Mouse (Mus musculus) ES-E14 (cell line): ENCODE results near the gene Cdkl3. TPM values are rescaled to one million over a fixed set of nuclear protein-coding genes. Genes with fewer than 3 reads are reported as not detected.

ENCODE experiments used
- DNase-seq: peaks from one replicate; pipeline ENCODE4 v3.0.0-alpha.2; 2013; ENCODE audit warnings: low read depth, low spot score
- H3K27ac ChIP-seq: 2 replicates; pipeline ENCODE4 v1.5.1; 2012; ENCODE audit warnings: low read depth, mild to moderate bottlenecking, low read length, moderate library complexity, mixed read lengths; ENCODE audit not compliant: poor library complexity, insufficient read depth, severe bottlenecking
- H3K36me3 ChIP-seq: 2 replicates; pipeline ENCODE4 v1.6.1; 2012; ENCODE audit warnings: mild to moderate bottlenecking, low read length, moderate library complexity, mixed read lengths; ENCODE audit not compliant: control insufficient read depth, poor library complexity, insufficient read depth, severe bottlenecking
- H3K4me1 ChIP-seq, 2 experiments: fragments of 150-350 bp in 1 of 2; sonication (generic) in 1 of 2; 2 replicates each; pipeline ENCODE4 v1.6.1; 2012; ENCODE audit warnings: low read length in 2 of 2, mild to moderate bottlenecking in 1 of 2, mixed read lengths in 1 of 2; ENCODE audit not compliant: control insufficient read depth in 2 of 2, insufficient read depth in 2 of 2, poor library complexity in 1 of 2
- H3K4me3 ChIP-seq, 2 experiments: fragments of 150-350 bp in 1 of 2; sonication (generic) in 1 of 2; 2 replicates each; pipeline ENCODE4 v1.5.1; 2012; ENCODE audit warnings: low read length in 2 of 2, low read depth in 1 of 2, mild to moderate bottlenecking in 1 of 2, mixed read lengths in 1 of 2; ENCODE audit not compliant: insufficient read depth in 1 of 2, poor library complexity in 1 of 2, severe bottlenecking in 1 of 2
- H3K9ac ChIP-seq: 2 replicates; pipeline ENCODE4 v1.6.1; 2012; ENCODE audit warnings: low read depth, mild to moderate bottlenecking, low read length, mixed read lengths; ENCODE audit not compliant: poor library complexity, insufficient read depth, severe bottlenecking
- H3K9me3 ChIP-seq: fragments of 150-350 bp; sonication (generic); 2 replicates; pipeline ENCODE4 v1.6.1; 2012; ENCODE audit warnings: low read depth, mild to moderate bottlenecking, low read length; ENCODE audit not compliant: control insufficient read depth, insufficient read depth
- CHD2 ChIP-seq: IDR thresholded peaks from 2 replicates; pipeline ENCODE4 v1.6.1; 2014; ENCODE audit warnings: mild to moderate bottlenecking, low read depth, low read length, inconsistent platforms
- HCFC1 ChIP-seq: IDR thresholded peaks from 2 replicates; pipeline ENCODE4 v1.6.1; 2012; ENCODE audit warnings: low read length, inconsistent platforms, borderline replicate concordance; ENCODE audit not compliant: insufficient read depth
- MAFK ChIP-seq: IDR thresholded peaks from 2 replicates; pipeline ENCODE4 v1.6.1; 2014; ENCODE audit warnings: mild to moderate bottlenecking, low read depth, low read length, inconsistent platforms; ENCODE audit not compliant: insufficient read depth
- ZC3H11A ChIP-seq: IDR thresholded peaks from 2 replicates; pipeline ENCODE4 v1.6.1; 2012; ENCODE audit warnings: low read depth, mild to moderate bottlenecking, inconsistent platforms, low read length, borderline replicate concordance
- ZNF384 ChIP-seq: IDR thresholded peaks from 2 replicates; pipeline ENCODE4 v1.6.1; 2012; ENCODE audit warnings: low read depth, low read length, inconsistent platforms
- in situ Hi-C, 2 experiments: fragments of 600-800 bp; cut with MboI; formaldehyde crosslinking; loops; one replicate each; pipeline ENCODE4 v1.15.1; 2025; ENCODE audit warnings: low sequenced_read_pairs in 2 of 2, inconsistent platforms in 1 of 2; ENCODE audit not compliant: unreplicated experiment in 2 of 2
- total RNA-seq: library from RNA; depleted of rRNA; stranded (reverse); fragments of 300-350 nt; gene quantifications from 2 replicates; pipeline ENCODE4 v1.2.3, GENCODE M21; 2012

Gene Cdkl3
- total RNA-seq, 1 experiment, result 4.6 TPM

DNA sequence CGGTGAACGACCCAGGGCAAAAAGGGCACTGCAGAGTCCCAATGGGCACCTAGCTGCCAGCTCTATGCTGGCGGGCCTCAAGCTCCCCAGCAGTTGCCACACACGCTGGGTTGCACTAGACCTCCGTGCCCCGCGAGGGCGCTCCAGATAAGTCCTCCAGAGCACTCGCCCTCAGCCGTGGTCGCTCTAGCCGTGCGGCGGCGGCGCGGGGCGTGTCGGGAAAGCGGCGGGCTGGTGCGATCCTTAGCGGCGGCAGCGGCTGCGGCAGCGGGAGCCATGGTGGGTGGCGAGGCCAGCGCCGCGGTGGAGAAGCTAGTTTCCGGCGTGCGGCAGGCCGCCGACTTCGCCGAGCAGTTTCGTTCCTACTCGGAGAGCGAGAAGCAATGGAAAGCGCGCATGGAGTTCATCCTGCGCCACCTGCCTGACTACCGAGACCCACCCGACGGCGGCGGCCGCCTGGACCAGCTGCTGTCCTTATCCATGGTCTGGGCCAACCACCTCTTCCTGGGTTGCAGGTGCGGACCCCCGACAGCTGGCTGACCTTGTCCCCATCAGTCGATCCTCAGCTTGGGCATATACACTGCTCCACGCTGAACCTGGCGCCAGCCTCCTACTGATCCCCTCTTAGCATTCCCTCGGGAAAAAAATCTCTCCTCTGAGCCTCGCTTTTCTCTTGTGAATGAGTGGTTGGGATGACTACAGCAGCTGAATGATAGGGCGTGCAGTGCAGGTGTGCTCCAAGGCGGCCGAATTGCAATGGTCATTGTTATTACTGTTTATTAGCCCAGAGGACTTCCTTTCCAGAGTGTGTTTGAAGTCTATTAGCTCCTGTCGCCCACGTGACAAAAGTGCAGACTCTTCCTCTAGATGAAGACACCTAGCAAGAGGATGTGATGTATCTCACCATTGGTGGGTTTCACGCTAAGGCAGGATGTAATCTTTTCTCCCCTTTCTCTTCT lies 36.3 kb upstream of the Cdkl3 start, which contains the start of gene Cdkn2aipnl:
Cdkn2aipnl (plus strand) TSS at position 219 of the 959 bp plus-strand sequence.
- H3K36me3 ChIP-seq, result peaks cover 19% of the 10 kb centered on the region
- H3K9ac ChIP-seq, result peak within 1 kb of the TSS; percentile 88
- H3K27ac ChIP-seq, result peak within 1 kb of the TSS; percentile 54
- H3K4me1 ChIP-seq, result peaks cover 0 to 5% of the 10 kb centered on the region in 2 experiments; a peak in 1 of 4 replicates
- TF ChIP-seq ZNF384 (no peak), CHD2 (no peak), MAFK (no peak), HCFC1 (peak; percentile 68; the same call in 1 of the 2 replicates), ZC3H11A (peak; percentile 63)
- peak; percentile 95 for DNase-seq
- H3K4me3 ChIP-seq, result peak within 1 kb of the TSS; percentile 78 to 85
- in situ Hi-C loops, result loop anchor here in 1 of 2 experiments (5.0 kb wide), 1 partner anchor 145 kb away; no protein-coding TSS in a partner anchor
- H3K9me3 ChIP-seq, result no peaks in the 10 kb centered on the region

DNA sequence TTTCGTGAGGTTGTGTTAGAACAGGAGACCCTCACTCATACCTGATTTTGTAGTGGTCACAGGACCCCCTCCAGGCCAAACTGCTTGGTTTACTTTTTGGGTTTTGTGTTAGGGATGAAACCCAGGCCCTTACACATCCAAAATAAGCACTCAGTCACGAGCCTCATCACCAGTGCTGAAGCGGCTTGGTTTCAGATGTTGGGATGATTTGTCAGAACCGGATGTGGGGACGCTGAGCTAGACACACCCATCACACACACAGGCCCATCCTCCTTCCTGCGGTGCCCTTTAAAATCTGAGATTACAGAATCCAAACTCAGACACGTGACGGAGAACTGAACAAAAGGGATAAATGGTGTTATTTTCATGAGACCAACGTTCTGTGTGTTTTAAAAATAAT lies 35.1 kb upstream of the Cdkl3 start:
- H3K4me1 ChIP-seq, result peaks cover 0 to 8% of the 10 kb centered on the region in 2 experiments; a peak in 2 of 4 replicates
- peaks cover 26% of the 10 kb centered on the region for H3K36me3 ChIP-seq
- in situ Hi-C loops, result loop anchor here in 1 of 2 experiments (5.0 kb wide), 1 partner anchor 147 kb away; no protein-coding TSS in a partner anchor
- H3K4me3 ChIP-seq, result peak overlapping the region; percentile 15 to 39; a peak in 3 of 4 replicates
- no peaks in the 10 kb centered on the region for H3K9me3 ChIP-seq
- TF ChIP-seq ZNF384 (no peak), HCFC1 (no peak), ZC3H11A (no peak), CHD2 (no peak), MAFK (no peak)
- no peak for DNase-seq
- H3K27ac ChIP-seq, result no peak overlapping the region
- H3K9ac ChIP-seq, result peak overlapping the region; percentile 53; the same call in 1 of the 2 replicates

DNA sequence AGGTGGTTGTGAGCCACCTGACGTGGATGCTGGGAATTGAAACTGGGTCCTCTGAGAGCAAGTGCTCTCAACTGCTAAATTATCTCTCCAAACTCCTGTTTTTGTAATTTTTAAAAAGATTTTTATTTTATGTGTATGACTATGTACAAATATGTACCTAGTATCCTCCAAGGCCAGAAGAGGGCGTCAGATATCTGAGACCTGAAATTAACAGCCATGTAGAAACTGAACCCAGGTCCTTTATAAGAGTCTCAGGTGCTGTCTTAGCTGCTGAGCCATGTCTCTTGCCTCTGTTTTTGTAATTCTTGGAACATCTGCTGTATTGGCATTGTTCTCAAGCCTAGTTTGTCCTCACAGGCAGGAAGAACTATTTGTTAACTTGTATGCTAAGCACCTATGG lies 34.5 kb upstream of the Cdkl3 start:
- Histone ChIP-seq H3K4me3 (peak overlapping the region in 1 of 2 experiments; percentile 15; a peak in 1 of 4 replicates), H3K4me1 (peaks cover 0 to 8% of the 10 kb centered on the region in 2 experiments; a peak in 2 of 4 replicates), H3K36me3 (peaks cover 30% of the 10 kb centered on the region), H3K9ac (no peak overlapping the region; the same call in 1 of the 2 replicates), H3K9me3 (no peaks in the 10 kb centered on the region), H3K27ac (no peak overlapping the region)
- TF ChIP-seq HCFC1, result no peak
- TF ChIP-seq CHD2, result no peak
- no peak for TF ChIP-seq MAFK
- TF ChIP-seq ZNF384, result no peak
- no peak for TF ChIP-seq ZC3H11A
- DNase-seq, result no peak
- in situ Hi-C loops, result loop anchor here in 1 of 2 experiments (5.0 kb wide), 1 partner anchor 147 kb away; no protein-coding TSS in a partner anchor

GRCm38 (mm10) chr11:51971644-51972043 lies 32.4 kb upstream of the Cdkl3 start:
- no peaks in the 10 kb centered on the region for H3K9me3 ChIP-seq
- H3K4me1 ChIP-seq, result peaks cover 0 to 8% of the 10 kb centered on the region in 2 experiments; a peak in 2 of 4 replicates
- H3K4me3 ChIP-seq, result no peak overlapping the region
- in situ Hi-C loops, result no loop called here
- H3K27ac ChIP-seq, result no peak overlapping the region
- H3K36me3 ChIP-seq, result peaks cover 37% of the 10 kb centered on the region
- TF ChIP-seq HCFC1 (no peak), CHD2 (no peak), MAFK (no peak), ZNF384 (no peak), ZC3H11A (no peak)
- no peak for DNase-seq
- no peak overlapping the region for H3K9ac ChIP-seq
